Mouse (Mus musculus): Measurements from ENCODE around the gene Pcca.

DNA sequence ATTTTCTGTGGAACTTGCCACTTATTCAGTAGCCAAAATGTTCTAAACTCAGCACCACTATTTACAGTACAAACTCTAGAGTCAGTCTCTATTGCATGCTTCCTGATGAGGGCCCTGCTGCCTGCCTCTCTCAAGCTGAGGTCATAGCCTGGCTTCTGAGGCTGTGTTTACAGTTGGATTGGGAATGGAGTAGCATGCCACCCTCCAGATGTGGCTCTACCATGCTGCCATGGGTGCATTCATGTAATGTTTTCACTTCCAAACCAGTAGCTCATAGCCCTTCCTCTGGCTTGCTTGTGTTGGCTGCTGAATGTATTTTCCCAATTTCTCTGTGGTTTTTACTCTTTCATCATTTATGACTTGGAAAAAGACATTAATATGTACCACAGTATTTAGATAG, 181.9 kb downstream of the Pcca start:
- TF ChIP-seq POLR2A (IDR thresholded peaks at IDR 0.05; ENCODE audit: borderline replicate concordance, control insufficient read depth, low read depth, low read length) (no peak), CTCF (IDR thresholded peaks at IDR 0.05; ENCODE audit: control insufficient read depth, insufficient read depth, low read length) (no peak)

Measured in bone marrow, adult 2 months (tissue).